Mouse (Mus musculus) midbrain, embryonic 15.5 days (tissue): ENCODE data around the gene Gm1140. TPM values are rescaled to one million over a fixed set of nuclear protein-coding genes. Genes with fewer than 3 reads are reported as not detected.
"Not testable (repeated sequence)": the region's sequence is repeated elsewhere in the genome, so short reads cannot be mapped to it uniquely, and the experiment has no call there.

Experiments used
- ATAC-seq: fragments of 200-750 bp; cut with Nextera tagmentation; replicated peaks from 2 replicates; pipeline ENCODE4 v1.8.0; 2017; ENCODE audit warnings: moderate TSS enrichment
- H3K27ac ChIP-seq: fragments of 300-500 bp; sonication (generic); 2 replicates; pipeline ENCODE4 v1.5.1; 2015; ENCODE audit warnings: mild to moderate bottlenecking, inconsistent platforms
- H3K27me3 ChIP-seq: fragments of 300-500 bp; sonication (generic); replicated peaks from 2 replicates; pipeline ENCODE4 v1.6.1; 2015; ENCODE audit warnings: inconsistent platforms
- H3K36me3 ChIP-seq: fragments of 300-500 bp; sonication (generic); replicated peaks from 2 replicates; pipeline ENCODE4 v1.6.1; 2015; ENCODE audit warnings: inconsistent platforms
- H3K4me1 ChIP-seq: fragments of 300-500 bp; sonication (generic); 2 replicates; pipeline ENCODE4 v1.6.1; 2015; ENCODE audit warnings: inconsistent platforms
- H3K4me2 ChIP-seq: fragments of 300-500 bp; sonication (generic); 2 replicates; pipeline ENCODE4 v1.6.1; 2015; ENCODE audit warnings: inconsistent platforms, mild to moderate bottlenecking, moderate library complexity
- H3K4me3 ChIP-seq: fragments of 300-500 bp; sonication (generic); 2 replicates; pipeline ENCODE4 v1.5.1; 2015; ENCODE audit warnings: mild to moderate bottlenecking, inconsistent platforms
- H3K9ac ChIP-seq: fragments of 300-500 bp; sonication (generic); 2 replicates; pipeline ENCODE4 v1.6.1; 2015; ENCODE audit warnings: mild to moderate bottlenecking, inconsistent platforms
- H3K9me3 ChIP-seq: fragments of 300-500 bp; sonication (generic); 2 replicates; pipeline ENCODE4 v1.6.1; 2016; ENCODE audit warnings: inconsistent platforms
- WGBS: fragments of 180-500 bp; shearing (Covaris S2); methylation state at CpG from one replicate; pipeline ENCODE4 v1.1.7; 2015; ENCODE audit warnings: mixed read lengths; 5-methylcytosine and 5-hydroxymethylcytosine counted together
- polyA plus RNA-seq: library from polyadenylated mRNA; unstranded; fragments of >200 nt; fragmentation: Nextera tagmentation; extraction: Ambion mirVana; gene quantifications from 2 replicates; pipeline ENCODE4 v1.2.1, GENCODE M21; 2015

Gene Gm1140
- not detected in 2 replicates for polyA plus RNA-seq

GRCm38 (mm10) chrX:67693462-67693861, at the start of gene Gm1140:
Gm1140 (minus strand) TSS chrX:67693562.
- H3K9ac ChIP-seq, H3K4me2 ChIP-seq, H3K4me1 ChIP-seq, H3K27me3 ChIP-seq, H3K9me3 ChIP-seq, H3K36me3 ChIP-seq, H3K4me3 ChIP-seq, ATAC-seq, H3K27ac ChIP-seq: not testable (repeated sequence)
- 98% methylated on average over 5 of the region's 11 CpGs for WGBS

- not testable (repeated sequence) for H3K4me1 ChIP-seq, H3K4me3 ChIP-seq, H3K27ac ChIP-seq, H3K36me3 ChIP-seq, H3K27me3 ChIP-seq, H3K4me2 ChIP-seq, H3K9ac ChIP-seq, H3K9me3 ChIP-seq, ATAC-seq
- 67% methylated on average over 5 of the region's 10 CpGs for WGBS
These were observed 2.0 kb upstream of the Gm1140 start, which contains the start of gene Gm14692 for GRCm38 (mm10) chrX:67695398-67695797. Gm14692 (plus strand) TSS chrX:67695698.

Other genes with a start within 250 kb of the Gm1140 start
- not detected in 2 replicates for gene Gm14692, start 2.1 kb upstream of the Gm1140 start, polyA plus RNA-seq
- not detected in 2 replicates for gene 4933436I01Rik, start 227.9 kb upstream of the Gm1140 start, polyA plus RNA-seq